Mouse (Mus musculus) neural tube, embryonic 11.5 days (tissue): ENCODE data around the gene Dynlt1f. TPM values are rescaled to one million over a fixed set of nuclear protein-coding genes. Genes with fewer than 3 reads are reported as not detected.
"Not testable (repeated sequence)": the region's sequence is repeated elsewhere in the genome, so short reads cannot be mapped to it uniquely, and the experiment has no call there.

Experiments used
- ATAC-seq: fragments of 200-750 bp; cut with Nextera tagmentation; 2 replicates; pipeline ENCODE4 v1.8.0; 2017; ENCODE audit warnings: moderate number of reproducible peaks, mild to moderate bottlenecking, moderate TSS enrichment, moderate library complexity; ENCODE audit not compliant: insufficient read depth, low FRiP score, low TSS enrichment
- DNase-seq: peaks from one replicate; pipeline ENCODE4 v3.0.0-alpha.2; 2015; ENCODE audit warnings: low spot score
- H3K27ac ChIP-seq: fragments of 300-500 bp; sonication (generic); 2 replicates; pipeline ENCODE4 v1.5.1; 2014; ENCODE audit warnings: low read depth, mild to moderate bottlenecking, low read length
- H3K27me3 ChIP-seq: fragments of 300-500 bp; sonication (generic); 2 replicates; pipeline ENCODE4 v1.6.1; 2014; ENCODE audit warnings: mild to moderate bottlenecking, low read length, mixed read lengths; ENCODE audit not compliant: control insufficient read depth, insufficient read depth
- H3K36me3 ChIP-seq: fragments of 300-500 bp; sonication (generic); 2 replicates; pipeline ENCODE4 v1.6.1; 2014; ENCODE audit warnings: mild to moderate bottlenecking, low read length, moderate library complexity, mixed read lengths; ENCODE audit not compliant: control insufficient read depth, insufficient read depth
- H3K4me1 ChIP-seq: fragments of 300-500 bp; sonication (generic); 2 replicates; pipeline ENCODE4 v1.6.1; 2014; ENCODE audit warnings: low read length, mixed read lengths; ENCODE audit not compliant: control insufficient read depth, insufficient read depth
- H3K4me2 ChIP-seq: fragments of 300-500 bp; sonication (generic); 2 replicates; pipeline ENCODE4 v1.6.1; 2014; ENCODE audit warnings: low read depth, mild to moderate bottlenecking, moderate library complexity
- H3K4me3 ChIP-seq: fragments of 300-500 bp; sonication (generic); 2 replicates; pipeline ENCODE4 v1.5.1; 2014; ENCODE audit warnings: low read depth, low read length
- H3K9ac ChIP-seq: fragments of 300-500 bp; sonication (generic); 2 replicates; pipeline ENCODE4 v1.6.1; 2014; ENCODE audit warnings: mild to moderate bottlenecking, low read length
- H3K9me3 ChIP-seq: fragments of 300-500 bp; sonication (generic); 2 replicates; pipeline ENCODE4 v1.6.1; 2016; ENCODE audit warnings: low read length; ENCODE audit not compliant: control insufficient read depth
- WGBS: fragments of 180-500 bp; shearing (Covaris S2); extraction: QIAGEN DNeasy Blood & Tissue Kit; methylation state at CpG from one replicate; pipeline ENCODE4 v1.1.7; 2014; 5-methylcytosine and 5-hydroxymethylcytosine counted together
- polyA plus RNA-seq: library from polyadenylated mRNA; unstranded; fragments of >200 nt; fragmentation: Nextera tagmentation; extraction: Ambion mirVana; gene quantifications from 2 replicates; pipeline ENCODE4 v1.2.1, GENCODE M21; 2014

The Dynlt1f gene
- polyA plus RNA-seq, 1 experiment from 2014 or later: 335 TPM

DNA sequence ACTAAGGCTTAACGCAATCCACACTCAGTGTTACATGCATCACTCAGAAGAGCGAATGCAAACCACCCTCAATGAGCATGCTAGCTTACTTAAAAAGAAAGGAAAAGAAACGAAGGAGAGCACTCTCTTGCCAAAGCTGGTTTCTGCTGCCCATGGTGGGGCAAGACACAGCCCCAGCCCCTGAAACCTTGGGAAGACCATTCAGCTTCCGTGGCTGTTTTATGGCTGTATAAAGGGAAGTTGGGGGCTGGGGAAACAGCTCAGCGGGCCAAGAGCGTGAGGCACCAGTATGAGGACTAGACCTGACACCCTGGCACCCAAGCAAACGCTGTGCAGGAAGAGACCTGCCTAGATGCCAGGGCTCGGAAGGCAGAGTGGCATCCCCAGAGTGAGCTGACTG, 17.3 kb downstream of the Dynlt1f start:
- not testable (repeated sequence) for H3K4me3 ChIP-seq, H3K9ac ChIP-seq, H3K27me3 ChIP-seq, H3K4me1 ChIP-seq, DNase-seq, H3K9me3 ChIP-seq, H3K36me3 ChIP-seq, H3K4me2 ChIP-seq, ATAC-seq, H3K27ac ChIP-seq
- 88% methylated on average over 8 of the region's 8 CpGs for WGBS

DNA sequence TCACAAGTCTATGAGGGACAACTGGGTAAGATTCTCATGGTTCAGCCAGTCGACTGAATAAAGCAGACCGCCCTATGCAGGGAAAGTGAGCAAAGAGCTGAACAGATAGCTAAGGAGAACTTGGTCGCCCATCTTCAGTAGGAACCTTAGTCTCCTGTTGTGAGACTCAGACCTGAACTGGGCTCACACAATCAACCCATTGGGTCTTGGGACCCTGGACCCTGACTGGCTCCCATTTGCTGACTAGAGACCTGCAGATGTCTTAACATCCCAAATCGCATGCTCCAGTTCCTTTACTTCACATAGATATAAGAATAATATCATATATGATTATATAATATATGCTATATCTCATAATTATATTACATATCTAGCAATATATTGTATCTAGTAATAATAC, 18.3 kb downstream of the Dynlt1f start:
- H3K4me2 ChIP-seq, DNase-seq, H3K4me3 ChIP-seq, H3K9ac ChIP-seq, H3K27ac ChIP-seq, H3K9me3 ChIP-seq, H3K4me1 ChIP-seq, ATAC-seq, H3K36me3 ChIP-seq, H3K27me3 ChIP-seq: not testable (repeated sequence)
- 98% methylated on average over 4 of the region's 4 CpGs for WGBS

DNA sequence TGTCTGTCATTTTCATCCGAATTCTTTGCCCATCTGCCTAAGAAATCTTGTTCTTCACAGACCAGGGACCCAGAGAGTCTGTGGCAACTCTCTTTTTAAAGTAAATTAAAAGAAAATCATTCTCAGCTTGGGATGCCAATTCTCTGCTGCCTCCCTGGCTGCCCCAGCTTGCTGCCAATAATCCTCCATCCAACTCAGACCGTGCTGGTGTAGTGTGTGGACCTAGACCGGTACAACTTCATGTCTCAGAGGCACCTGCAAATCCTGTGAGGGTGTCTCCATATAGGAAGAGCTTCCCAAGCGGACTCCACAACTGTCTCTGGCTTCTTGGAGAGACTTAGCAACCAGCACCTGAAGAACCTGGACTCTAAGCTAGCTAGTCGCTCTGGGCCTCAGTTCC, 18.8 kb downstream of the Dynlt1f start:
- Histone ChIP-seq H3K27me3 (no peaks in the 10 kb centered on the region), H3K4me1 (no peaks in the 10 kb centered on the region), H3K9me3 (no peaks in the 10 kb centered on the region), H3K4me3 (no peak overlapping the region), H3K27ac (no peak overlapping the region), H3K36me3 (no peaks in the 10 kb centered on the region), H3K9ac (no peak overlapping the region), H3K4me2 (no peak overlapping the region)
- 88% methylated on average over 5 of the region's 5 CpGs for WGBS
- DNase-seq: no peak
- ATAC-seq: no peak

DNA sequence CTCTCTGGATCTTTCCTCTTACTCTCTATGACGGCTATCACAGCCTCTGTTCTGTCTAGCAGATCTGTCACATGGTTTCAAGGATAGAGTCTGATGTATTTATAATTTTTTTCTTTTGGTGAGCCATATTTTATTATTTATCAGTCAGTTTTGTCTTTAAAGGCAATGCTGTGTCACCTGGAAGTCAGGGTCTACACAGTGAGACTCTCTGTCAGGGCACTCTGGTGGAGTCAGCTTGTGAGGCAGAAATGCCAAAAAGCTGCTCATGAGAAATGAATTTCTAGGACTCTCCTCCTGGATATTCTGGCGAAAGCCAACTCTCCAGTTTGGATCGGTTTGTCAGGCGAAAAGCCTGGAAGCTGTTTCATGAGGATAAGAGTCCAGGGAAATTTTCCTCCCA, 19.9 kb downstream of the Dynlt1f start:
- H3K9ac ChIP-seq, ATAC-seq, H3K36me3 ChIP-seq, H3K27ac ChIP-seq, H3K9me3 ChIP-seq, DNase-seq, H3K4me1 ChIP-seq, H3K4me2 ChIP-seq, H3K27me3 ChIP-seq, H3K4me3 ChIP-seq: not testable (repeated sequence)
- 100% methylated on average over 1 of the region's 4 CpGs for WGBS

DNA sequence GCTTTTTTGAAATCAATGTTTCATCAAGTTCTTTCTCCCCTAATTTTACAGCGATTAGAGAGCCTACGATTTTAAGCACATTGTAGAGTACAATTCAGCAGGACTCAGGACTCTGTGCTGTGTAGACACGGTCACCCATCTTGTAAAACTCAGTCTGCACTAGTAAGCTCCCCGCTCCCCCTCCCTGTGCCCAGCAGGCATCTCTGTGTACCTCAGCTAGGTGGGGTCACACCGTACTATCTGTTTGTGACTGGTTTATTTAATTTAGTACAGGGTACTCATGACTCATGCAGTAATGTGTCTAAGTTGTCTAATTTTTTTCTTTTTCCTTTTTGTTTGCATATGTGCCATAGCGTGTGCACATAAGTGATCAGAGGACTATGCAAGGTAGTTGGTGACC, 22.9 kb downstream of the Dynlt1f start:
- not testable (repeated sequence) for H3K4me2 ChIP-seq, H3K36me3 ChIP-seq, ATAC-seq, H3K27me3 ChIP-seq, H3K4me1 ChIP-seq, H3K27ac ChIP-seq, H3K9ac ChIP-seq, H3K9me3 ChIP-seq, DNase-seq, H3K4me3 ChIP-seq
- 92% methylated on average over 6 of the region's 6 CpGs for WGBS

DNA sequence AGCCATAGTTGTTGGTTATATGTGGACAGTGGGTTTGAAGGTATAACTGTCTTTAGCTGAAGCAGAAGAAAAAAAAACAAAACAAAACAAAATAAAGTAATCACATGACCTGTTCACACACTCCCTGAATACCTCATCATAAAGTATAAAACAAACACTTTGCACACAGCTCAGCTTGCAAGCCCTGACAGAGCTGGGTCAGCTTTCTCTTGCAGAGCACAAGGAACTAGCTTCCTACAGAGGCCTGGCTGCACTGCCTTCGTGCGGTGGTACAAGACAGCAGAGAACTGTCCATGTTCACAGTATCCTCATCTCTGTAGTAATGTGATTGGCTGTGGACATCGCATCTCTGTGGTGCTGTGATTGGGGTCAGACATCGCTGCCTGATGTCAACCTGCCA, 25.3 kb downstream of the Dynlt1f start:
- H3K4me1 ChIP-seq, H3K9me3 ChIP-seq, H3K27me3 ChIP-seq, H3K4me2 ChIP-seq, H3K27ac ChIP-seq, DNase-seq, H3K36me3 ChIP-seq, ATAC-seq, H3K4me3 ChIP-seq, H3K9ac ChIP-seq: not testable (repeated sequence)
- WGBS: 84% methylated on average over 4 of the region's 4 CpGs

DNA sequence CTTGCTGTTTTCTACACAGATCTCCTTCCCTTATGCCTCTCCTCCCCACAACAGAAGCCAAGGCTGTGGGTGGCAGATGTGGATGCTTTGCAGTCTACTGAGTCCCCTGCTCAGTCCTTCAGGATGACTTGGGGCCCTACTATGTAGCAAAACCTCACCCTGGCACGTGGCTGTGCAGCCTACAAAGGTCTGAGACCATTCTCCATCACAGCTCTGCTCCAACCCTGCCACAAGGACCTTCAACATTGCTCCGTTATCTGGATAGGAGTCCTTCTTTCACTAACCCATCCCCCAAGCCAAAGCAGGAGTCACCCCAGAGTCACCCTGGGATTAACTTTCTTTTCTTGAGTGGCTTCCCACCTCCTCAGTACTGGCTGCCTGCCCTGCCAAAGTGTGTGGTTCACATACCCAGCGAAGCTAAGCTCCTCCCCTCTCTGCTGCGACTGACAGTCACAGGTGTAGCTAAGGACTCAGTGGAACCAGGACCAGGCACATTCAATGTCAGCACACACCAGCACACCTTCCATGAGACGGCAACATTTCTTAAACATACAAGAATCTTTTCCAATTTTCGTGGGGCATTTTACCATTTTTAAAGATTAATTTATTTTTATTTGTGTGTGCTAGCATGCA, 30.7 kb downstream of the Dynlt1f start:
- H3K4me3 ChIP-seq, H3K27ac ChIP-seq, H3K36me3 ChIP-seq, H3K9ac ChIP-seq, DNase-seq, H3K4me1 ChIP-seq, ATAC-seq, H3K4me2 ChIP-seq, H3K9me3 ChIP-seq, H3K27me3 ChIP-seq: not testable (repeated sequence)
- 38% methylated on average over 1 of the region's 6 CpGs for WGBS

DNA sequence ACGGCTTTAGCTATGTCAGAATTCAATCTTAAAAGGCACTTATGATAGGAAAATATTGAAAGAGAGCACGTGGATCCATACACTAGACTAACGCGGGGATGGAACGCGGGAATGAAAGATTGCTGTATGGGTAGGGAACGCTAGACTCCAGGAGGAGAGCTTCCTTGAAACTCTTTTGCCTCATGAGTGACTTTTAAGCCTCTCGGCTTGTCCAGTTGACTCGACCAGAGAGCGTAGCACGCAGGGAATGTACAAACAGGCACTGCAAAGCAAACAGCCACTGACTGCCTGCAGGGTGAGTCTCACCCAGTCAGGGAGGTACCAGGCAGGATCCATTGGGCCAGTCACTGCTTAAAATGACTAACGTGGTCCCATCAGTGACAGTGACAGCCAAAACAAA, 33.7 kb downstream of the Dynlt1f start:
- H3K4me1 ChIP-seq, H3K36me3 ChIP-seq, ATAC-seq, H3K27me3 ChIP-seq, DNase-seq, H3K4me3 ChIP-seq, H3K4me2 ChIP-seq, H3K27ac ChIP-seq, H3K9ac ChIP-seq, H3K9me3 ChIP-seq: not testable (repeated sequence)
- 90% methylated on average over 11 of the region's 12 CpGs for WGBS

DNA sequence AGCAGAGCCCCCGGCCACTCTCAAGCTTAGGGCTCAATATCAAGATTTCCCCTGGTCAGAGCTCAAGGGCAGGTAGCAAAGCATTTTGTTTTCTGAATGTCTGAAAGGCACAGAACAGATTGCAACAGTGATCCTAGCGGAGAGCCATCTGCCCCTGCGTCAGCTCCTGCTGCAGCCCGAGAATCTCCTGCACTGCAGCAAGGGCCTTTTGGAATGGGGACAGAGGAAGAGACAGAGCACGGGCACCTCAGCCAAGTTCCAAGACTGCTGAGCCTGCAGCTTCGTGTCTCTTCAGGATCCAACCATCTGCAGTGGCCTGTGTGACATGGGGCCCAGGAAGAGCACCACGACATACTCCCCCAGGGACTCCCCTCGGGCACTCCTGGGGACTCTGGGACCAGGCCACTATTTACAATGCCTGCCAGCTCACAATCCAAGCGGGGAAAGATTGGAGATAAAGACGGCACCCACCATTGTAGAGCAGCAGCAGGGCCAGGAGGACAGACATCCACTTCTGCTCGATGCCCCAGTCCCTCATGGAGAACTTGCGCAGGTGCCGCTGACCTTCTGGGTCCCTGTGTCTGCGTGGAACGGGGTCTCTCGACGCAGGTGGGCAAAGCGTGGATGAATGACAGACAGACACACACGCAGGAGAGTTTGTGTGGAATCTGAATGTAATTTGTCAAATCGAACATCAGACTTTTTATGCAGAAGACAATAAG, 34.8 kb downstream of the Dynlt1f start:
- not testable (repeated sequence) for DNase-seq, H3K27ac ChIP-seq, H3K9ac ChIP-seq, H3K27me3 ChIP-seq, H3K36me3 ChIP-seq, H3K4me3 ChIP-seq, H3K9me3 ChIP-seq, ATAC-seq, H3K4me1 ChIP-seq, H3K4me2 ChIP-seq
- WGBS: 86% methylated on average over 17 of the region's 20 CpGs
